Mouse (Mus musculus) liver, embryonic 16.5 days (tissue): ENCODE measurements at regions not wholly inside any gene's neighbourhood (a gene's known extent, or its start where the extent isn't known, plus 50 kb on each side); places are given as distances from the start of the nearest gene placed in this dataset.

ENCODE experiments used
- ATAC-seq: fragments of 200-750 bp; cut with Nextera tagmentation; 2 replicates; pipeline ENCODE4 v1.8.0; 2017; ENCODE audit warnings: low read depth, mild to moderate bottlenecking, moderate number of reproducible peaks, moderate library complexity
- H3K27ac ChIP-seq: fragments of 300-500 bp; sonication (generic); 2 replicates; pipeline ENCODE4 v1.5.1; 2014; ENCODE audit warnings: mild to moderate bottlenecking, low read length
- H3K27me3 ChIP-seq: fragments of 300-500 bp; sonication (generic); 2 replicates; pipeline ENCODE4 v1.6.1; 2014; ENCODE audit warnings: low read depth, low read length, mixed read lengths; ENCODE audit not compliant: control insufficient read depth, insufficient read depth
- H3K36me3 ChIP-seq: fragments of 300-500 bp; sonication (generic); 2 replicates; pipeline ENCODE4 v1.6.1; 2014; ENCODE audit warnings: mild to moderate bottlenecking; ENCODE audit not compliant: control insufficient read depth, insufficient read depth
- H3K4me1 ChIP-seq: fragments of 300-500 bp; sonication (generic); 2 replicates; pipeline ENCODE4 v1.6.1; 2014; ENCODE audit warnings: low read depth, low read length, mixed read lengths; ENCODE audit not compliant: control insufficient read depth
- H3K4me2 ChIP-seq: fragments of 300-500 bp; sonication (generic); 2 replicates; pipeline ENCODE4 v1.6.1; 2014; ENCODE audit warnings: low read depth, low read length, mixed read lengths
- H3K4me3 ChIP-seq: fragments of 300-500 bp; sonication (generic); 2 replicates; pipeline ENCODE4 v1.5.1; 2014; ENCODE audit warnings: low read depth, mild to moderate bottlenecking, low read length
- H3K9ac ChIP-seq: fragments of 300-500 bp; sonication (generic); 2 replicates; pipeline ENCODE4 v1.6.1; 2014; ENCODE audit warnings: low read depth, low read length
- H3K9me3 ChIP-seq: fragments of 300-500 bp; sonication (generic); replicated peaks from 2 replicates; pipeline ENCODE4 v1.6.1; 2016; ENCODE audit warnings: low read length; ENCODE audit not compliant: control insufficient read depth
- WGBS: fragments of 180-500 bp; shearing (Covaris S2); extraction: QIAGEN DNeasy Blood & Tissue Kit; methylation state at CpG from one replicate; pipeline ENCODE4 v1.1.7; 2014; ENCODE audit not compliant: insufficient replicate concordance; 5-methylcytosine and 5-hydroxymethylcytosine counted together

DNA sequence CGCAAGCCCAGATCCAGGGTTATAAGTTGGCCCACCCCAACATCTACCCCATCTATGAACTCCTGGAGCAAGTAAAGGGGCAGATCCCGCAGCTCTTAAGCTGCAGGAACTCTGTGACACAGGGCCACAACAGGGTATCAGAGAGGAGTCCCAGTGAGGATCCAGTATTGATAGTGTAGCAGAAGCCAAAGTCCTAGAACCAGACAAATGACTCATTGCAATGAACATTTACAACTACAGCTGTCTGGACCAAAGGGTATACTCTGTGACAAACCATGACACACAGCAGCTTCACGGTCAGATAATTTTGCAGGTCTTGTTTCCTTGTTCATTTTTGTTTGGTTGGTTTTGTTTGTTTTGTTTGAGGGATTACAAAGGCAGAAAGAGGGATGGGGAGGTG, 149.1 kb upstream of the Usp25 start:
- WGBS, result 67% methylated on average over 3 of the region's 3 CpGs
- no peaks in the 10 kb centered on the region for H3K36me3 ChIP-seq
- H3K9me3 ChIP-seq, result no peaks in the 10 kb centered on the region
- H3K4me3 ChIP-seq, result no peak overlapping the region
- no peaks in the 10 kb centered on the region for H3K27me3 ChIP-seq
- H3K9ac ChIP-seq, result no peak overlapping the region
- no peak for ATAC-seq
- H3K4me1 ChIP-seq, result no peaks in the 10 kb centered on the region
- H3K4me2 ChIP-seq, result no peak overlapping the region
- no peak overlapping the region for H3K27ac ChIP-seq

DNA sequence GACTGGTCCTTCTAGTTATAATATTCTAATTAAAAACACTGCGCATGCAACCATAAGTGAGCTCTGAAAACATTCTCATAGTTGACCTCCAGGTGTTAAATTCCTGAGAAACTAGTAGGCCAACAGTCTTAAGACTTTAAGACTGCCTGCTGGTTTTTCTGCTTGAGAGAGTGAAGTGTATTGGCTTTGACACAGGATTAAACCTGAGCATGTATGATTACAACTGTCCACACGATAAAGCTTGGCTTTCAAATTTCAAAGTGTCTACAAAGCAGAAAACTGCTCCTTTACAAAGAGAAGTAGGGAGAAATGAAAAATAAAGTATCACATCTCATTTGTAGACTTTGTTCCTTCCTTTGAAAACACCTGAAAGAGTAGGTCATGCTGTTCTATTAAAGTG, 157.7 kb upstream of the Usp25 start:
- Histone ChIP-seq H3K4me2 (no peak overlapping the region), H3K36me3 (no peaks in the 10 kb centered on the region), H3K4me3 (no peak overlapping the region), H3K9me3 (no peaks in the 10 kb centered on the region), H3K27ac (no peak overlapping the region), H3K9ac (no peak overlapping the region), H3K27me3 (no peaks in the 10 kb centered on the region), H3K4me1 (no peaks in the 10 kb centered on the region)
- no peak for ATAC-seq
- 77% methylated on average over 2 of the region's 2 CpGs for WGBS

DNA sequence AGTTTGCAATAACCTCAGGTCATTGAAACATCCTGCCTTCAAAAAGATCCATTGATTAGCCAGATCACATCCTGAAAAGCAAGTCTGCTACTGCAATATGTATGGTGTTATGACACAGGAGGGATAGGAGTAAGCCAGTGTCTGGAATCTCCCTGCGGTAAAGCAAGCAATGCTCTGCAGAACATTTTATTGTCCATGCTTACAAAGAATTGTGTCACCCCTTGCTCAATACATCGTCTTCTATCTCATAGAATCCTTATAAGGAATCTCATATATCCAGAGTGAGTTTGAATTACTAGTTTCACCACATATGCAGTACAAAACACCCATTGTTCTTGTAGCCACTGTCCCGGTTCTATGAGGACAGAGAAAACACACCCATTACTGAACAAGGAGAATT, 162.1 kb upstream of the Usp25 start:
- H3K4me1 ChIP-seq, result no peaks in the 10 kb centered on the region
- no peak for ATAC-seq
- H3K36me3 ChIP-seq, result no peaks in the 10 kb centered on the region
- 58% methylated on average over 3 of the region's 3 CpGs for WGBS
- no peak overlapping the region for H3K9ac ChIP-seq
- H3K4me2 ChIP-seq, result no peak overlapping the region
- H3K4me3 ChIP-seq, result no peak overlapping the region
- no peaks in the 10 kb centered on the region for H3K9me3 ChIP-seq
- no peak overlapping the region for H3K27ac ChIP-seq
- no peaks in the 10 kb centered on the region for H3K27me3 ChIP-seq

DNA sequence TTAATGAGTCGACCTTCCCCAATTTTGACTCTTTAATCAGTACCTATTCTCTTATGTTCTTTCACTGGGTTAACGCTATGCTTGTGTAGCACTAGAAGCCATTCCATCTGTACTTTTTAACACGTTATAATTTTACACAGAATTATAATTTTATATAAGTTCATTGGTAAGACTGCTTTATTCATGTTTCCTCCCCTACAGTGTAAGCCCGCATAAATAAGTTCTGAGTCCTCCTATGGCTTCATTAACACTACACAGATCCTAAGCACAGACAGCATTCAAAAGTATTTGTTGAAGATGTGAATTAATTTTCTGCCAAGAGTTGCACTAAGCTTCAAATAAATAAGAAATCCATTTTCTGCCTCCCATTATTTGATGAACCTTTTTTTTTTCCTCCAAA, 176.1 kb upstream of the Usp25 start:
- no peak for ATAC-seq
- H3K9me3 ChIP-seq, result no peaks in the 10 kb centered on the region
- WGBS, result 61% methylated on average over 4 of the region's 4 CpGs
- H3K4me1 ChIP-seq, result no peaks in the 10 kb centered on the region
- no peak overlapping the region for H3K4me3 ChIP-seq
- H3K27me3 ChIP-seq, result no peaks in the 10 kb centered on the region
- no peaks in the 10 kb centered on the region for H3K36me3 ChIP-seq
- H3K4me2 ChIP-seq, result no peak overlapping the region
- H3K27ac ChIP-seq, result no peak overlapping the region
- H3K9ac ChIP-seq, result no peak overlapping the region

DNA sequence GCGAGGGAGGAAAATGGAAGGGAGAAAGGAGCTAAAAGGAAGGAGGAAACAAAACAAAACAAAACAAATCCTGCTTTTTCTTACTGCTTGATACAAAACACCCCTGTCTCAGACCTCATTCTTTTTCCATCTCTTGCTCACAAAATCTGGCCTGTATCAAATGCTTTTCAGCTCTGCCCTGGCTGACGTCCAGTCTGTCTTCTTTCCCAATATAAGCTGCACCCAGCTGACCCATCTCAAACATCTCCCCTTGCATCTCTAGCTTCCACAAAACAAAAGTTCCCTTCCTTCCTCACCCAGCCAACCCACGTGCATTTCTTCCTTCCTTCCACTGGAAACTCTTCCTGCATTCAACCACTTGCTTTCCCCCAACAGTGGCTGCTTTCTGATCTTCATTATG, 183.1 kb upstream of the Usp25 start:
- no peaks in the 10 kb centered on the region for H3K36me3 ChIP-seq
- WGBS, result 32% methylated on average over 3 of the region's 3 CpGs
- ATAC-seq, result no peak
- H3K4me3 ChIP-seq, result no peak overlapping the region
- no peak overlapping the region for H3K4me2 ChIP-seq
- no peak overlapping the region for H3K9ac ChIP-seq
- no peaks in the 10 kb centered on the region for H3K9me3 ChIP-seq
- no peaks in the 10 kb centered on the region for H3K27me3 ChIP-seq
- H3K4me1 ChIP-seq, result no peaks in the 10 kb centered on the region
- no peak overlapping the region for H3K27ac ChIP-seq

DNA sequence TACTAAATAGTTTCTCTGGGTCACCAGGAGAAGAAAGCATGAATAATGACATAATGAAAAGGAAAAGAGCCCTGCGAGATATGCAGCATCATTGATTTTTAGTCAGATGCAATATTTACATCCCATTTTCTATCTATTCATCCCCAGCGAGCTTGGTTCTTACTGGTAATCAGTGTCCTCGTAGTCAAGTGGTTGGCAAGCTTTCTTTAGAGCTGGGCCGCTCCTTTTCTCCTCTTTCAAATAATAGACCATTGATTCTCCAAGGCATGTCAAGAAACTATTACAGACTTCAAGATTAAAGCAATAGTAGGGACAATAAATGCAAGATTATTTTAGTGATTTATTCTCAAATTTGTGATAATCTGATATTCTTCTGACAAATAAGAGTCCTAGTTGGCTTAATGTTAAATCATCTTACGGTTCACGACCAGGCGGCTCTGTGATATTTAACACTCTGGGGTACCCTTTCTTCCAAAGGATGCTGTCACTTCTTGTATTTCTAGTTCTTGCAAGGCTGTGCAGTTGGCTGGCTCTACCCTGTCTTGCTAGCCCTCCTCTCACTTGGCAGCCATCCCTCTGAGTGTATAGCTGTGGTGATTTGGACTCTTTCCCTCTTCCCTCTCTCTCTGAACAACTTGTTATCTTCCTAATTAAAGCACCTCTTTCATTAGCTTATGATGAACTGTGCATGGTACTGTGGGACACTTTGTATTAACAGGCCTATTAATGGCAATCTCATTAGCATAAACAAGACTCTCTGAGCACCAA, 185.6 kb upstream of the Usp25 start:
- H3K4me2 ChIP-seq, result no peak overlapping the region
- no peaks in the 10 kb centered on the region for H3K27me3 ChIP-seq
- no peak overlapping the region for H3K4me3 ChIP-seq
- no peaks in the 10 kb centered on the region for H3K36me3 ChIP-seq
- H3K9ac ChIP-seq, result no peak overlapping the region
- WGBS, result 66% methylated on average over 7 of the region's 7 CpGs
- no peaks in the 10 kb centered on the region for H3K4me1 ChIP-seq
- ATAC-seq, result no peak
- H3K9me3 ChIP-seq, result no peaks in the 10 kb centered on the region
- H3K27ac ChIP-seq, result no peak overlapping the region

DNA sequence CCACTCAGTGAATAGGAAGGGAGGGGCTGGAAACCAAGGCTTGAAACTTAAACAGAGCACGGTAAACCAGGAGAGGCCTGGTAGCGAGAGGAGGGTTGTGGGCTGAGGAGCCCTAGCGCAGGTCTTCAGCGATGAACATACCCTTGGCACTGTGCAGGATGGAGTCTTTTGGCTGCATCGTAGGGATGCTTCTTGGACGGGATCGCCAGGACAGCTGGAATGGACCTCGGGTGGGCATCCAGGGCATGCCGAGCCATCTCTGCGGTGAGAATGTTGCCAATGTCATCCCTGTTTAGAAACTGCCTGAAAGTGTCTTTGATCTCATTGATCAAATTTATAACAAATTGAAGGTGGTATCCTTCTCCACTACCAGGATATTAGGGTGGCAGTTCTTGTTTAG, 192.2 kb upstream of the Usp25 start:
- no peak overlapping the region for H3K4me3 ChIP-seq
- no peaks in the 10 kb centered on the region for H3K9me3 ChIP-seq
- no peaks in the 10 kb centered on the region for H3K36me3 ChIP-seq
- no peaks in the 10 kb centered on the region for H3K4me1 ChIP-seq
- no peak overlapping the region for H3K27ac ChIP-seq
- ATAC-seq, result no peak
- no peak overlapping the region for H3K4me2 ChIP-seq
- no peaks in the 10 kb centered on the region for H3K27me3 ChIP-seq
- H3K9ac ChIP-seq, result no peak overlapping the region
- 81% methylated on average over 10 of the region's 10 CpGs for WGBS

DNA sequence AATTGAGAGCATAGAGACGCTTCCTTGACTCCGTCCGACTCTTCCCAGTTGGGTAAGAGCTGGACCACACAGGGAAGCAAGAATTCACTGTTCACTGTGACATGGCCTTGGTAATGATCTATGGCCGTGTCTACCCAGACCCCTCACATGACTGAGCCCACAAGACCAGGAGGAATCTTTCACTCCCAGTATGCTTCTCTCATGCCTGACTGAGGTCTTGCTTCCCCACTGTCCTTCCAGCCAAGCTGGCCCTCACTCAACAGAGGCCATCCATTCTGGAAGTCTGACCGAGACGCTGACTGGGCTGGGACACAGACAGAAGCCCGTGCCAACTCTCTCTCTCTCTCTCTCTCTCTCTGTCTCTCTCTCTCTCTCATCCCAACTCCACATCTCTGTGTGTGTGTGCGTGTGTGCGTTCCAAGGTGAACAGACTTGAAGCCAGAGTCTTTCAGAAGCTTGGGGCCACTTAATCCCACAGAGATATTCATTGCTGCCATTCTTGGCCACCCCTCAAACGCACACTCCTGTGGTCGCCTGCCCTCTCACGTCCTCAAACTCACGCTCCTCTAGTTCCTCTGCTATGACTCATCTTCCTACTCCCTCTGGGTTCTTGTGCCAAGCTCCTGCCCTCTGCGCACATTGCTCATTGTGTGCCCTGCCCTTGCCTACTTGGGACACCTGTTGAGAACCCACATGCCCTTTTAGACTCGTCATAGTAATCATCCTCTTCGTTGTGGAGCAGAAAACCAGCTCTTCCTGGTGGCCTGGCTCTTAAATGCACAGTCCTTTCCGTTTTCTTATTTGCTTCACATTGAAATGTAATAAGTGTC, 197.2 kb upstream of the Usp25 start:
- ATAC-seq, result no peak
- Histone ChIP-seq H3K4me2 (no peak overlapping the region), H3K9me3 (no peaks in the 10 kb centered on the region), H3K27me3 (no peaks in the 10 kb centered on the region), H3K27ac (no peak overlapping the region), H3K9ac (no peak overlapping the region), H3K36me3 (no peaks in the 10 kb centered on the region), H3K4me3 (no peak overlapping the region), H3K4me1 (no peaks in the 10 kb centered on the region)
- 70% methylated on average over 17 of the region's 17 CpGs for WGBS

DNA sequence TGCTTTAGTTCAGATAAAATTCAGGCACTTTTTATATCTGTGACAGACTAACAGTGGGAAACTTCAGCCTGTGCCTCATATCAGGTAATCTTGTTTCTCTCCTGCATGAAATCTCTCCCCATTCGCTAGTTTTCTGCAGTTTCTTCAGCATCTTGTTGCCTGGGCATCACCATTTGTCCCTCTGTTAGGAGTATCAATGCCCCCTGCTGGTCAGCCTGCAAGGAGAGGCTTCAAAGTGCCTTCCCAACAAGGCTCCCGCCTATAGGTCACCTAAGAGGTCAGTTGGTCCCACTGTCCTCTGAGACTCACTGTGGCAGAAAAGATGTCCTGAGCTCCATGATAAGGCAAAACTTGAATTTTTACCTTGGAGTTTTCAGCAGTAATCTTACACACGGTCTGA, 209.8 kb upstream of the Usp25 start:
- Histone ChIP-seq H3K4me3 (no peak overlapping the region), H3K4me1 (no peaks in the 10 kb centered on the region), H3K27me3 (no peaks in the 10 kb centered on the region), H3K36me3 (no peaks in the 10 kb centered on the region), H3K4me2 (no peak overlapping the region), H3K9me3 (no peaks in the 10 kb centered on the region), H3K27ac (no peak overlapping the region), H3K9ac (no peak overlapping the region)
- no peak for ATAC-seq
- WGBS, result 23% methylated on average over 3 of the region's 3 CpGs
